Mouse (Mus musculus): ENCODE data around the gene Aasdh. TPM values are rescaled to one million over a fixed set of nuclear protein-coding genes. Genes with fewer than 3 reads are reported as not detected.
"Not testable (repeated sequence)": the region's sequence is repeated elsewhere in the genome, so short reads cannot be mapped to it uniquely, and the experiment has no call there.

The Aasdh gene
- polyA plus RNA-seq, 1 experiment from 2014 or later: 22.4 TPM

DNA sequence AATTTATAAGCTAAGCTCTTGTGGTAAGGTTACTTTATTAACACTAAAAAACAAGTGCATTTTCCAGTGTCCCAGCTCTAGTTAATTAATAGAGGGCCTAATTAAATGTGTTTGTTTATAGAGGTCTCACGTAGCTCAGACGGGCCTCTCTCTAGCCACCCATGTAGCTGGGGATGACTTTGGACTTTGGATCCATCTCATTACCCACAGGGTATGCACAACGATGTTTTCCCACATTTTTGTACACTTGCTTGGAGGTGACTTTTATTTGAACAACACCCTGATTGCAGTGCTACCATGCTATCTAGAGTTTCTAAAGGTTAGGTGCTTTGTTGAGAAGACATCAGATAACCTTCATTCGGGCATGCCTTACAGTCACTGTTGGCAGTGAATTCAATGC, 37.2 kb upstream of the Aasdh start:
- H3K4me1 ChIP-seq: 0 out of 2 replicates have a peak, but pooled peaks cover 3% of the 10 kb centered on the region
- no peak overlapping the region for H3K4me3 ChIP-seq
- no peak overlapping the region for H3K27ac ChIP-seq
- H3K27me3 ChIP-seq: no peaks in the 10 kb centered on the region
- H3K4me2 ChIP-seq (replicated peaks): no peak overlapping the region
- peaks cover 7% of the 10 kb centered on the region; the same call in 1 of the 2 replicates for H3K36me3 ChIP-seq
- H3K9me3 ChIP-seq (replicated peaks): no peaks in the 10 kb centered on the region
- no peak overlapping the region for H3K9ac ChIP-seq
- WGBS: 91% methylated on average over 4 of the region's 4 CpGs
- ATAC-seq (ENCODE audit: low FRiP score): no peak

DNA sequence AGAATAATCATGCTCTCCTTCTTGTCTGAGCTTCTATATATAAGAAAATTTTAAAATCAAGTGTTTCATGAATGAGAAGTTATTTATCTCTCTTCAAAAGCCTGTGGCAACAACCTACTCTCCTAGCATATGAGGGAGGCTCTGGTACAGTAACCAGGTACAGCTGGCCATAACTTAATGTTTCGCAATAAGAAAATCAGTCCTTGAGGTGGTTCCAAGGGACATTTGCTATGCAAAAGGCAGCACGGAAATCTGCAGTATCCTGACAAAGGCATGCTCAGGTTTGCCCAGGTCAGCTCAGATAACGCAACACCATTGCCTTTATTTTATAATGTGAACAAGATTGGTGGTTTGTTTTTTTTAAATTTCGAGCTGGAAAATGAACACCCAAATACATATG, 36.7 kb upstream of the Aasdh start:
- WGBS: 90% methylated on average over 4 of the region's 4 CpGs

DNA sequence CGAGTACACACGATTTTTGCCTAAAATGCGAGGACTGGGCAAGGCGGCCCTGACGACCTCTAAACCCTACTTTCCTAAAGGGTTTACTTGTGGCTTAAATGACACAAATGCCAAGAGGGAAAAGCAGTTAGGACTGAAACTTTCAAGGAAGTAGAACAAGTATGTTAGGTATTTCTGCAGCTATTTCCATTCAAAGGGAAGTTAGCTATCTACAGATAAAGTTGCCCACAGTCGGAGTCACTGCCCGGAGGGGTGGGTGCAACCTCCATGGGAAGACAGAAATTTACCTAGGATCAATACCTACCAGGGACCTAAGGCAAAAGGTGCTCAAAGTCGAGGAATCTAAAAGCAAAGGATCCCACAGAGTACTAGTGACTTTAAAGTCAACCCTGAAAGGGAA, 34.4 kb upstream of the Aasdh start:
- 96% methylated on average over 8 of the region's 8 CpGs for WGBS
- no peaks in the 10 kb centered on the region for H3K9me3 ChIP-seq (replicated peaks)

More for the DNA sequence above, 36.7 kb upstream of the Aasdh start:
- Histone ChIP-seq H3K27ac (no peak overlapping the region), H3K4me1 (0 out of 2 replicates have a peak, but pooled peaks cover 3% of the 10 kb centered on the region), H3K4me2 (replicated peaks) (no peak overlapping the region), H3K4me3 (no peak overlapping the region), H3K9ac (no peak overlapping the region), H3K27me3 (no peaks in the 10 kb centered on the region), H3K36me3 (peaks cover 7% of the 10 kb centered on the region; the same call in 1 of the 2 replicates), H3K9me3 (replicated peaks) (no peaks in the 10 kb centered on the region)
- ATAC-seq (ENCODE audit: low FRiP score): no peak

DNA sequence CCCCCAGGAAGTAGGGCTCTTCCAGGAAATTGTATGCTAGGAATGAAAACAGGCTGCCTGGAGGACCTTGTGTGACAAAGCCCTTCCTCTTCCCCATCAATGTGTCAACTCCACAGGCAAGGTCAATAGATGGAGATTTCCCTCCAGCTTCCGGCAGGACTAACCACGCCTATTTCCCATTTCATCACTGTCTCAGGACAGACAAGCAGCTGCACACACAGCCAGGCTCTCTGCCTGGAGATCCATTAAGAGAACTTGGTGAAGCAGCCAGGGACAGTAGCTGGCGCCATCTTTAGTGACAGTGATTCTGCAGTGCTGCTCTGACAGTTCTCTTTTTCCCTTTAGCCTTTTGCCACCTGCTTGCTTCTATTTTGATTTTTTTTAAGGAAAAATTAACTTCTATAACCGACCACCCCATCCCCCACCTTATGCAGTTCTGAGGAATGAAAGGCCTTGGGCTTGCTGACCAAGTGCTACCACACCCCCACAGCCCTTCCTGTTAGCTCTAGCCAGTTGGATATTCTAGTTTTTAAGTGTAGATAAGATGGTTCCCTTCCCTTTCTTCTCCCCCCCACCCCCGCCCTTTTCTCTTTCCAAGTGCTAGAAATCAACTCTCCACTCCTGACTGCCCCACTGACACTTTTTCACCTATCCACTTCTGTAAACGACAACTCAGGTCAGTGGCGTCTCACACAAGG, 24.0 kb upstream of the Aasdh start:
- Histone ChIP-seq H3K4me3 (no peak overlapping the region), H3K4me2 (replicated peaks) (no peak overlapping the region), H3K9me3 (replicated peaks) (0 out of 2 replicates have a peak, but pooled peaks cover 4% of the 10 kb centered on the region), H3K27me3 (no peaks in the 10 kb centered on the region), H3K27ac (no peak overlapping the region), H3K4me1 (no peaks in the 10 kb centered on the region), H3K9ac (no peak overlapping the region), H3K36me3 (peaks cover 29% of the 10 kb centered on the region)
- 82% methylated on average over 7 of the region's 7 CpGs for WGBS
- no peak for ATAC-seq (ENCODE audit: low FRiP score)

More for the DNA sequence above, 34.4 kb upstream of the Aasdh start:
- no peaks in the 10 kb centered on the region for H3K27me3 ChIP-seq
- H3K4me1 ChIP-seq: no peaks in the 10 kb centered on the region
- H3K4me2 ChIP-seq (replicated peaks): no peak overlapping the region
- H3K4me3 ChIP-seq: no peak overlapping the region
- H3K9ac ChIP-seq: no peak overlapping the region
- H3K27ac ChIP-seq: no peak overlapping the region
- peaks cover 7% of the 10 kb centered on the region; the same call in 1 of the 2 replicates for H3K36me3 ChIP-seq
- no peak for ATAC-seq (ENCODE audit: low FRiP score)

DNA sequence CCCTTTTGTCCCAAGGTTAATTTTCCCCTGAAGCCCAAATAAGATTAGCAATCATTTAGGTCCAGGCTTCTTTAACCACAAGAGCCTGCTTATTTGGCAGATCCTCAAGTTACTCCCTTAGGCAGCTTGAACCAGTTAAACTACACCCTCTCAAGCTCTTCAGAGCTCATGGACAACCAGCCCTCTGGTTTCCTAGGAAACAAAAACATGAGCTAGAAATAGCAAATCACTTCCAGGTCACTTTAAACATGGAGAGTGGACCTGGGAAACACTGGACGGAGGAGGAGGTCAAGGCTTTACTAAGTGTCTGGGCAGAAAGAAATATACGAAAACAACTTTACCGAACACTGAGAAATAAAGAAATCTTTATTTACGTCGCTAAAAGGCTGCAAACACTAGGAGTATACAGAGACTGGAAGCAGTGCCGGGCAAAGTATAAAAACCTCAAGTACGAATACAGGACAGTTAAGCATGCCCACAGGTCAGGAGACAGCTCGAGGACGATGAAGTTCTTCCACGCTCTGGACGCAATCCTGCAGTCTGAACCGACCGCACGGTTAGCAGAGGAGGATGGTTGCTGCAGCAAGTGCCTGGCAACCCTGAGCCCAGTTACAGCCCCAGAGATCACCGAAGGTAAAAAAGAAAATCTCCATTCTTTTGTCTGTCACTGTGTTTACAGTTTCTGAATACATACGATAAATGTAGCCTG, 23.0 kb upstream of the Aasdh start:
- H3K9me3 ChIP-seq (replicated peaks): 0 out of 2 replicates have a peak, but pooled peaks cover 4% of the 10 kb centered on the region
- no peaks in the 10 kb centered on the region for H3K27me3 ChIP-seq
- H3K36me3 ChIP-seq: peaks cover 31% of the 10 kb centered on the region
- H3K27ac ChIP-seq: no peak overlapping the region
- no peak overlapping the region for H3K4me3 ChIP-seq
- H3K4me2 ChIP-seq (replicated peaks): no peak overlapping the region
- no peak overlapping the region for H3K9ac ChIP-seq
- 86% methylated on average over 16 of the region's 16 CpGs for WGBS
- H3K4me1 ChIP-seq: no peaks in the 10 kb centered on the region
- ATAC-seq (ENCODE audit: low FRiP score): no peak

DNA sequence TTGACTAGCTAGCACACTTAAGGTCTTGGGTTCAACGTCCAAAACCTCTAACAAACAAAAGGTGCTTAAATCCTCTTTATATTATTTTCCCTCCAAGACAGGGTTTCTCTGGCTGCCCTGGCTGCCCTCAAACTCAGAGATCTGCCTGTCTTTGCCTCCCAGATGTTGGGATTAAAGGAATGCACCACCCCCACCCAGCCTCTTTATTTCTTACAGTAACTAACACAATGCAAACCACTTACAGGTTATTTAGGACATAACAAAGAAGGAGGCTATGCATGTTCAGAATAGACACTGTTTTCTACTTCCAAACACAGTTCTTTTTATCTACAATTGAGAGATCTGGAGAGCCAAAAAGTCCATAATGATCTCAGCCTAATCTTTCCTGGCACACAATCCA, 19.0 kb upstream of the Aasdh start:
- Histone ChIP-seq H3K9me3 (replicated peaks) (0 out of 2 replicates have a peak, but pooled peaks cover 4% of the 10 kb centered on the region), H3K27ac (no peak overlapping the region), H3K9ac (no peak overlapping the region), H3K36me3 (peaks cover 39% of the 10 kb centered on the region), H3K27me3 (no peaks in the 10 kb centered on the region), H3K4me1 (no peaks in the 10 kb centered on the region), H3K4me3 (no peak overlapping the region), H3K4me2 (replicated peaks) (no peak overlapping the region)
- WGBS: 84% methylated on average over 1 of the region's 1 CpGs
- no peak for ATAC-seq (ENCODE audit: low FRiP score)

DNA sequence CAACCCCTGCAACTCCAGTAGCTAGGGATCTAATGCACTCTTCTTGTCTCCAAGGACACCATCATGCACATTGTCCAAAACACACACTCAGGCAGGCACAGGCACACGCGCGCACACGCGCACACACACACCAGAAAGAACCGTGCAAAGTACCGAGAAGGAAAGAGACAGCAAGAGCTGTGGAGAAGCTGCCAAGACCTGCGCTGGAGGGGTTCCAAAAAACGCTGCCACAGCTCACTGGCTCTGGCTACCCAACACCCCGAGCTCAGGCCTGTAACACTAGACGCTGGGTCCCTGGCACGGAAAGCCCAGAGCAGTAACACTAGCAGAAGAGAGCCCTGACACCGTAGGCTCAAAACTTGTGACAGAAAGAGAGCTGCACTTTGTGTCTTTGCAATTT, 18.1 kb upstream of the Aasdh start:
- H3K4me3 ChIP-seq: no peak overlapping the region
- 0 out of 2 replicates have a peak, but pooled peaks cover 4% of the 10 kb centered on the region for H3K9me3 ChIP-seq (replicated peaks)
- no peaks in the 10 kb centered on the region for H3K4me1 ChIP-seq
- H3K4me2 ChIP-seq (replicated peaks): no peak overlapping the region
- no peaks in the 10 kb centered on the region for H3K27me3 ChIP-seq
- H3K9ac ChIP-seq: no peak overlapping the region
- H3K36me3 ChIP-seq: peaks cover 39% of the 10 kb centered on the region
- ATAC-seq (ENCODE audit: low FRiP score): no peak
- H3K27ac ChIP-seq: no peak overlapping the region
- 95% methylated on average over 13 of the region's 13 CpGs for whole genome bisulfite sequencing

DNA sequence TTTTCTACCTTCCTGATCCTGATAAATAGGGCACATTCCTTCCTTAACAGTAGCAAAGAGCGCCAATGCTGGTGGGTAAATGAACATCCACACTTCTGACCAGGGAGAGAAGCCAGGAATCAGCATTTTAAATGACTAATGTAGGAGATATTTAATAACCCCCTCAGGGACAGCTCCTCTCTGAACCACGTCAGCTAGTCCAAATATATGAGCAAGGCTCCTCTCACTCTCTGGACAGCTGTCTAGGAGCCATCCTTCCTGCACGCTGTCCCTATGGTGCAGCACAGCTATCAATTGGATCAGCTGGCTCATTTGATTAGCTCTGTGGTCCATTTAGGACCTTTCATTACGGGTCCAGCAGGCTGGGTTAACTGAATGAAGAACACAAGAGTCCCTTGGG, 17.5 kb upstream of the Aasdh start:
- H3K36me3 ChIP-seq: peaks cover 42% of the 10 kb centered on the region
- no peaks in the 10 kb centered on the region for H3K4me1 ChIP-seq
- H3K9ac ChIP-seq: no peak overlapping the region
- ATAC-seq (ENCODE audit: low FRiP score): no peak
- H3K27me3 ChIP-seq: no peaks in the 10 kb centered on the region
- H3K9me3 ChIP-seq (replicated peaks): 0 out of 2 replicates have a peak, but pooled peaks cover 4% of the 10 kb centered on the region
- H3K4me3 ChIP-seq: no peak overlapping the region
- H3K27ac ChIP-seq: no peak overlapping the region
- H3K4me2 ChIP-seq (replicated peaks): no peak overlapping the region
- 81% methylated on average over 4 of the region's 4 CpGs for WGBS

DNA sequence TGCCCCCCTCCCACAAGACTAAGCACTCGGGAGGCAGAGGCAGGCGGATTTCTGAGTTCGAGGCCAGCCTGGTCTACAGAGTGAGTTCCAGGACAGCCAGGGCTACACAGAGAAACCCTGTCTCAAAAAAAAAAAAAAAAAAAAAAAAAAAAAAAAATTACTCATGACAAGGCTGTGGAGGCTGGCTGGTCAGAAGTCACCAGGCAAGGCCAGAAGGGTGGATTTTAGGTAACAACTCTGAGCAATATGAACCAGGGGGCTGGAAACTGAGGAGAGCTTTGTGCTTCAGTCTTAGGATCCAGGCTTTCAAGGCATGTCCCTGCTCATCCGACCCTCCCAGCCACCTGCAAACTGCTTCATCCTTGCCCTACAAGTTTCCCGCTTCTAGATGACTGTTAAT, 7.2 kb upstream of the Aasdh start:
- H3K36me3 ChIP-seq; H3K4me2 ChIP-seq (replicated peaks); H3K4me3 ChIP-seq; ATAC-seq (ENCODE audit: low FRiP score); H3K4me1 ChIP-seq; H3K9me3 ChIP-seq (replicated peaks); H3K9ac ChIP-seq; H3K27me3 ChIP-seq; H3K27ac ChIP-seq: not testable (repeated sequence)
- 89% methylated on average over 5 of the region's 5 CpGs for WGBS

DNA sequence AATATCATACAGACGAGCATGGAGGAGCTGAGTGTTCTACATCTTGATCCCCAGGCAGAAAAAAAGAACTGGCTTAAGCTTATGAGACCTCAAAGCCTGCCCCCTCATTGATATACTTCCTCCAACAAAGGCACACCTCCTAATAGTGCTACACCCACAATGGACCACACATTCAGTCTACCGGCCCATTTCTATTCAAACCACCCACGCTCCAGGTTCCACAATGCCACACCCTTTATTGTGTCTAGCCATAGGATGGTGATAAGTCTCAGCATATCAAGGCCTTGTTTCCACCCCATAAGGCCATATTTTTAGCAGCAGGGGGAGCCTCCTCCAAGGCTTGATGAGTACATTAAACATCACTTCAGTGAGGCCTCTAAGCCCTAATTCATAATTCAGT, 5.5 kb upstream of the Aasdh start:
- no peaks in the 10 kb centered on the region for H3K27me3 ChIP-seq
- no peak overlapping the region for H3K27ac ChIP-seq
- 87% methylated on average over 3 of the region's 3 CpGs for WGBS

DNA sequence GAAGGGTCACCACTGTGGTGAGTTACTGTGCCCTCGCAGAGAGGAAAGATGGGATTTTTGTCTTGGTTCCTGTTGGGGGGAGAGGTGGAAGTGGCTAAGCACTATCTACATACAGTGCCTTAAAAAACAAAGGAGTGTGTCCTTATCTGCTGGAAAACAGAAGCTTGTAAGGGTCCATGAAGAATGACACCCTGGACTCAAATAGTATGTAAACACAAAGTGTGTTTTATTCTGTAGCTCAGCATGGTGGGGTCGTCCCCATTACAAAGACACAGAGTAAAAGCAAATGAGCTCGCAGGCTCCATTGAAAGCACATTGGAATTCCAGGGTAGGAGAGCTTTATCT, 813 bp upstream of the Aasdh start:
- H3K4me3 ChIP-seq: peak overlapping the region; percentile 68
- H3K9me3 ChIP-seq (replicated peaks): no peaks in the 10 kb centered on the region
- H3K9ac ChIP-seq: peak overlapping the region; percentile 82
- peaks cover 10% of the 10 kb centered on the region for H3K4me1 ChIP-seq
- H3K36me3 ChIP-seq: no peaks in the 10 kb centered on the region
- 35% methylated on average over 3 of the region's 3 CpGs for WGBS
- no peak for ATAC-seq (ENCODE audit: low FRiP score)
- no peaks in the 10 kb centered on the region for H3K27me3 ChIP-seq
- H3K4me2 ChIP-seq (replicated peaks): peak overlapping the region; percentile 71
- H3K27ac ChIP-seq: no peak overlapping the region

More for the DNA sequence above, 5.5 kb upstream of the Aasdh start:
- no peak for ATAC-seq (ENCODE audit: low FRiP score)
- Histone ChIP-seq H3K4me1 (peaks cover 8% of the 10 kb centered on the region), H3K9ac (no peak overlapping the region), H3K4me3 (no peak overlapping the region), H3K4me2 (replicated peaks) (no peak overlapping the region), H3K36me3 (peaks cover 4% of the 10 kb centered on the region; the same call in 1 of the 2 replicates), H3K9me3 (replicated peaks) (no peaks in the 10 kb centered on the region)

DNA sequence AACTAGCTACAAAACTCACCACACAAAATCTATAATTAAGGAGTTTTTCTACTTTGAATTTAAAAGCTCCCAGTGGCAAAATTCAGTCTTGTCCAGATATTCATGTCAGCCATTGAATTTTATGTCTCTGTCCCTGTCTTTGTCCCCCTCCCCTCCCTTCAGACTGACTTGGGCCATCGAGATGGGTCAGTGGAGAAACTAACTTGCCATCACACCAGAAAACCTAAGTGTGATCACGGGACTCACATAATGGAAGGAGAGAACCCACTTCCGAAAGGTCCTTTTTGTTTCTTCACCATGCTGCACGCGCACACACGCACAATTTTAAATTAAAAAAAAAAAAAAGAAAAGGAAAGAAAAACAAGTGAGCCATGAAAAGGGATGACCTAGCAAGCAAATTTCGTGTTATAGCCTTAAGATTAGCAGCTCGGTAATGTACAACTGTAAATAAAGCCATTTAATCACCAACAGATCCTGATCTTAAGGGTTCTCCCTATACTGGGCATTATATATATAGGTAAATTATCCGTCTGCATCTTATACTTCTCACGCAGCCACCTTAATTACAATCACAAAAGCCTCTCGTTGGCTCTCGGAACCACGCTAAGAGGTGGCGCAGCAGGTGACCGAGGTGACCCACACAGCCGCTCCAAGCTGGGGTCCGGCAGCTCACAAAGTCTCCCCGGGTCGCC, 455 bp downstream of the Aasdh start:
- no peaks in the 10 kb centered on the region for H3K9me3 ChIP-seq (replicated peaks)
- H3K4me2 ChIP-seq (replicated peaks): peak overlapping the region; percentile 71
- ATAC-seq (ENCODE audit: low FRiP score): peak; percentile 76; the same call in 1 of the 2 replicates
- H3K9ac ChIP-seq: peak overlapping the region; percentile 82
- peak overlapping the region; percentile 86 for H3K27ac ChIP-seq
- WGBS: 3% methylated on average over 19 of the region's 19 CpGs
- peaks cover 10% of the 10 kb centered on the region for H3K4me1 ChIP-seq
- H3K4me3 ChIP-seq: peak overlapping the region; percentile 68
- H3K36me3 ChIP-seq: no peaks in the 10 kb centered on the region
- no peaks in the 10 kb centered on the region for H3K27me3 ChIP-seq
